8 mouse cellular contexts compared by ENCODE assay signal in genomic region chr14:54912109-54912850, GRCm38 (mm10). TPM values are rescaled to one million over a fixed set of nuclear protein-coding genes. Genes with fewer than 3 reads are reported as not detected.
A peak's percentile ranks its signal among the peaks of the same experiment; 100 is the strongest.
DNase-seq lines count a peak whose midpoint lies in the region; ATAC-seq lines count a peak whose summit lies in the region.

No protein-coding gene starts in this region.

- H3K9ac ChIP-seq in lung, embryonic 15.5 days: peak overlapping the region; percentile 93
- H3K9ac ChIP-seq in forebrain, embryonic 14.5 days (ENCODE audit: low read length): peak overlapping the region; percentile 98
- peak overlapping the region; percentile 59 for H3K9ac ChIP-seq in liver, embryonic 12.5 days
- H3K9ac ChIP-seq in stomach, embryonic 15.5 days: peak overlapping the region; percentile 83

- peak overlapping the region; percentile 55 for H3K27ac ChIP-seq in lung, embryonic 15.5 days
- H3K27ac ChIP-seq in forebrain, embryonic 14.5 days (ENCODE audit: low read depth, low read length): peak overlapping the region; percentile 82
- no peak overlapping the region for H3K27ac ChIP-seq in liver, embryonic 12.5 days
- H3K27ac ChIP-seq in stomach, embryonic 15.5 days: peak overlapping the region; percentile 82

- WGBS in lung, embryonic 15.5 days: 1% methylated on average over 60 of the region's 69 CpGs
- 2% methylated on average over 57 of the region's 69 CpGs for WGBS in forebrain, embryonic 14.5 days
- 6% methylated on average over 45 of the region's 69 CpGs for WGBS in liver, embryonic 12.5 days (ENCODE audit: insufficient replicate concordance)
- 3% methylated on average over 53 of the region's 69 CpGs for WGBS in stomach, embryonic 15.5 days

- H3K36me3 ChIP-seq in lung, embryonic 15.5 days: peaks cover 29% of the 10 kb centered on the region
- peaks cover 50% of the 10 kb centered on the region for H3K36me3 ChIP-seq in forebrain, embryonic 14.5 days (ENCODE audit: control insufficient read depth, insufficient read depth, low read length)
- peaks cover 1% of the 10 kb centered on the region; the same call in 1 of the 2 replicates for H3K36me3 ChIP-seq in liver, embryonic 12.5 days
- peaks cover 30% of the 10 kb centered on the region for H3K36me3 ChIP-seq in stomach, embryonic 15.5 days

- ATAC-seq in lung, embryonic 15.5 days (ENCODE audit: borderline replicate concordance, extremely low read depth, low FRiP score, low TSS enrichment): peak; percentile 56
- peak; percentile 68 for ATAC-seq in forebrain, embryonic 14.5 days
- no peak for ATAC-seq in liver, embryonic 12.5 days
- peak; percentile 38; the same call in 1 of the 2 replicates for ATAC-seq in stomach, embryonic 15.5 days (ENCODE audit: insufficient read depth, low FRiP score, low read depth)

- no peaks in the 10 kb centered on the region for H3K27me3 ChIP-seq in lung, embryonic 15.5 days
- no peaks in the 10 kb centered on the region for H3K27me3 ChIP-seq in forebrain, embryonic 14.5 days (replicated peaks; ENCODE audit: control insufficient read depth, insufficient read depth, low read length)
- H3K27me3 ChIP-seq in liver, embryonic 12.5 days (replicated peaks): peaks cover 75% of the 10 kb centered on the region
- no peaks in the 10 kb centered on the region for H3K27me3 ChIP-seq in stomach, embryonic 15.5 days (replicated peaks)

- peak; percentile 33 to 46 for DNase-seq in adrenal gland, adult (ENCODE audit: inconsistent age in 2 of 2, low spot score in 1 of 2)
- DNase-seq in adrenal gland, adult 8-10 months: no peak
- DNase-seq in lung, postnatal 14 days: no peak
- DNase-seq in forebrain, embryonic 14.5 days (ENCODE audit: low spot score): peak; percentile 31
- DNase-seq in spleen, postnatal 10 days (ENCODE audit: low spot score in 2 of 2): no peak

- H3K9me3 ChIP-seq in lung, embryonic 15.5 days: no peaks in the 10 kb centered on the region
- H3K9me3 ChIP-seq in forebrain, embryonic 14.5 days (replicated peaks; ENCODE audit: control insufficient read depth, low read length): no peaks in the 10 kb centered on the region
- no peaks in the 10 kb centered on the region for H3K9me3 ChIP-seq in liver, embryonic 12.5 days (replicated peaks)
- H3K9me3 ChIP-seq in stomach, embryonic 15.5 days: no peaks in the 10 kb centered on the region

- H3K4me3 ChIP-seq in lung, embryonic 15.5 days: peak overlapping the region; percentile 95
- H3K4me3 ChIP-seq in forebrain, embryonic 14.5 days (ENCODE audit: low read depth, low read length): peak overlapping the region; percentile 96
- peak overlapping the region; percentile 62 for H3K4me3 ChIP-seq in liver, embryonic 12.5 days
- H3K4me3 ChIP-seq in stomach, embryonic 15.5 days (replicated peaks): peak overlapping the region; percentile 93

- peak overlapping the region; percentile 100 for H3K4me2 ChIP-seq in lung, embryonic 15.5 days
- peak overlapping the region; percentile 95 for H3K4me2 ChIP-seq in forebrain, embryonic 14.5 days (ENCODE audit: low read length)
- H3K4me2 ChIP-seq in liver, embryonic 12.5 days: peak overlapping the region; percentile 82
- peak overlapping the region; percentile 94 for H3K4me2 ChIP-seq in stomach, embryonic 15.5 days

- peaks cover 14% of the 10 kb centered on the region for H3K4me1 ChIP-seq in lung, embryonic 15.5 days
- peaks cover 9% of the 10 kb centered on the region; the same call in 1 of the 2 replicates for H3K4me1 ChIP-seq in forebrain, embryonic 14.5 days (ENCODE audit: control insufficient read depth, insufficient read depth, low read length)
- peaks cover 12% of the 10 kb centered on the region for H3K4me1 ChIP-seq in liver, embryonic 12.5 days
- peaks cover 3% of the 10 kb centered on the region; the same call in 1 of the 2 replicates for H3K4me1 ChIP-seq in stomach, embryonic 15.5 days

RNA-seq across cellular contexts. Expression of gene Slc22a17, which starts 0.7 kb away (rescaled TPM):
- total RNA-seq in adrenal gland, adult 8-10 months (2022): 10 to 100 TPM; 44.9 to 81.7 (median 60.3) TPM
- 32.5 and 34.1 TPM in 2 replicates for polyA plus RNA-seq in lung, embryonic 15.5 days (2015; fragmentation: Nextera tagmentation; extraction: Ambion mirVana)
- 76.1 and 82.9 TPM in 2 replicates for polyA plus RNA-seq in forebrain, embryonic 14.5 days (2014; fragmentation: Nextera tagmentation; extraction: Ambion mirVana)
- 5.9 and 6.0 TPM in 2 replicates for polyA plus RNA-seq in liver, embryonic 12.5 days (2016; fragmentation: Nextera tagmentation; extraction: Ambion mirVana)
- polyA plus RNA-seq in stomach, embryonic 15.5 days (2015; fragmentation: Nextera tagmentation; extraction: Ambion mirVana): 45.5 and 48.6 TPM in 2 replicates

RNA-seq across cellular contexts. Expression of gene Efs, which starts 13.6 kb away (rescaled TPM):
- total RNA-seq in adrenal gland, adult 8-10 months (2022): 1 to 10 TPM; 2.5 to 4.4 (median 3.2) TPM
- polyA plus RNA-seq in lung, embryonic 15.5 days (2015; fragmentation: Nextera tagmentation; extraction: Ambion mirVana): 26.5 and 29.1 TPM in 2 replicates
- polyA plus RNA-seq in forebrain, embryonic 14.5 days (2014; fragmentation: Nextera tagmentation; extraction: Ambion mirVana): 26.9 and 27.7 TPM in 2 replicates
- polyA plus RNA-seq in liver, embryonic 12.5 days (2016; fragmentation: Nextera tagmentation; extraction: Ambion mirVana): 1.5 and 2.0 TPM in 2 replicates
- 27.7 and 30.4 TPM in 2 replicates for polyA plus RNA-seq in stomach, embryonic 15.5 days (2015; fragmentation: Nextera tagmentation; extraction: Ambion mirVana)

RNA-seq across cellular contexts. Expression of gene Pabpn1, which starts 20.0 kb away (rescaled TPM):
- total RNA-seq in adrenal gland, adult 8-10 months (2022): 100 to 1,000 TPM; 157 to 316 (median 238) TPM
- polyA plus RNA-seq in lung, embryonic 15.5 days (2015; fragmentation: Nextera tagmentation; extraction: Ambion mirVana): 102 and 109 TPM in 2 replicates
- 133 and 140 TPM in 2 replicates for polyA plus RNA-seq in forebrain, embryonic 14.5 days (2014; fragmentation: Nextera tagmentation; extraction: Ambion mirVana)
- 97.0 and 97.9 TPM in 2 replicates for polyA plus RNA-seq in liver, embryonic 12.5 days (2016; fragmentation: Nextera tagmentation; extraction: Ambion mirVana)
- polyA plus RNA-seq in stomach, embryonic 15.5 days (2015; fragmentation: Nextera tagmentation; extraction: Ambion mirVana): 111 and 113 TPM in 2 replicates

RNA-seq across cellular contexts. Expression of gene Il25, which starts 20.2 kb away (rescaled TPM):
- total RNA-seq in adrenal gland, adult 8-10 months (2022): not detected
- polyA plus RNA-seq in lung, embryonic 15.5 days (2015; fragmentation: Nextera tagmentation; extraction: Ambion mirVana): 0.19 TPM in 1 of 2 replicates, not detected in the other
- 0.38 and 0.48 TPM in 2 replicates for polyA plus RNA-seq in forebrain, embryonic 14.5 days (2014; fragmentation: Nextera tagmentation; extraction: Ambion mirVana)
- not detected in 2 replicates for polyA plus RNA-seq in liver, embryonic 12.5 days (2016; fragmentation: Nextera tagmentation; extraction: Ambion mirVana)
- 0.13 TPM in 1 of 2 replicates, not detected in the other for polyA plus RNA-seq in stomach, embryonic 15.5 days (2015; fragmentation: Nextera tagmentation; extraction: Ambion mirVana)

RNA-seq across cellular contexts. Expression of gene Cmtm5, which starts 23.8 kb away (rescaled TPM):
- total RNA-seq in adrenal gland, adult 8-10 months (2022): under 1 TPM; 0.42 to 0.67 (median 0.60) TPM
- polyA plus RNA-seq in lung, embryonic 15.5 days (2015; fragmentation: Nextera tagmentation; extraction: Ambion mirVana): 0.95 and 1.0 TPM in 2 replicates
- polyA plus RNA-seq in forebrain, embryonic 14.5 days (2014; fragmentation: Nextera tagmentation; extraction: Ambion mirVana): 2.8 and 3.5 TPM in 2 replicates
- polyA plus RNA-seq in liver, embryonic 12.5 days (2016; fragmentation: Nextera tagmentation; extraction: Ambion mirVana): not detected in 2 replicates
- polyA plus RNA-seq in stomach, embryonic 15.5 days (2015; fragmentation: Nextera tagmentation; extraction: Ambion mirVana): 3.6 and 4.6 TPM in 2 replicates

Comparison
In these comparisons a context has a peak if more than half of its experiments do, and no peak if none do; other contexts are left out.
1. DNase-seq: peak in adrenal gland, adult (2 of 2) and forebrain, embryonic 14.5 days (single experiment); none in adrenal gland, adult 8-10 months (single experiment), lung, postnatal 14 days (single experiment) and spleen, postnatal 10 days (0 of 2).
2. Peak in every context shown above with its lines, with median percentiles within 50 percentile points of each other: H3K4me2 ChIP-seq, H3K4me3 ChIP-seq and H3K9ac ChIP-seq.